Mouse (Mus musculus) right cerebral cortex, postnatal 25 days (tissue): ENCODE results near the gene Il11ra1.
"Not testable (repeated sequence)": the region's sequence is repeated elsewhere in the genome, so short reads cannot be mapped to it uniquely, and the experiment has no call there.

Source experiments
- DNase-seq: peaks from one replicate; pipeline ENCODE4 v3.0.0; 2022

The Il11ra1 gene

GRCm38 (mm10) chr4:41681947-41682346 is 17.8 kb upstream of the Il11ra1 start:
- DNase-seq, result no peak

- DNase-seq, result no peak
Observed at GRCm38 (mm10) chr4:41682789-41683188, 17.0 kb upstream of the Il11ra1 start.

GRCm38 (mm10) chr4:41683303-41683702 is 16.5 kb upstream of the Il11ra1 start:
- DNase-seq, result not testable (repeated sequence)

GRCm38 (mm10) chr4:41684131-41684930 is 15.5 kb upstream of the Il11ra1 start:
- DNase-seq, result not testable (repeated sequence)

- not testable (repeated sequence) for DNase-seq
Observed at GRCm38 (mm10) chr4:41684931-41685453, 14.8 kb upstream of the Il11ra1 start.

GRCm38 (mm10) chr4:41685882-41686492 is 13.8 kb upstream of the Il11ra1 start:
- DNase-seq, result not testable (repeated sequence)

- not testable (repeated sequence) for DNase-seq
Observed at GRCm38 (mm10) chr4:41688562-41688961, 11.2 kb upstream of the Il11ra1 start.

- DNase-seq, result not testable (repeated sequence)
Observed at GRCm38 (mm10) chr4:41690014-41690413, 9.8 kb upstream of the Il11ra1 start.

GRCm38 (mm10) chr4:41693511-41693910 is 6.3 kb upstream of the Il11ra1 start:
- not testable (repeated sequence) for DNase-seq

GRCm38 (mm10) chr4:41695800-41696199 is 4.0 kb upstream of the Il11ra1 start:
- DNase-seq, result not testable (repeated sequence)

GRCm38 (mm10) chr4:41696452-41696851 is 3.3 kb upstream of the Il11ra1 start:
- not testable (repeated sequence) for DNase-seq

GRCm38 (mm10) chr4:41696930-41697841 is 2.6 kb upstream of the Il11ra1 start, which contains the start of gene Cntfr:
Gene Cntfr, minus strand, starts transcription at chr4:41697089.
- DNase-seq, result peak; percentile 70

GRCm38 (mm10) chr4:41698421-41699016 is 1.3 kb upstream of the Il11ra1 start:
- not testable (repeated sequence) for DNase-seq

GRCm38 (mm10) chr4:41700224-41700623 is 435 bp downstream of the Il11ra1 start:
- DNase-seq, result not testable (repeated sequence)

- not testable (repeated sequence) for DNase-seq
Observed at GRCm38 (mm10) chr4:41702226-41702625, 2.4 kb downstream of the Il11ra1 start.

- DNase-seq, result no peak
Observed at GRCm38 (mm10) chr4:41704651-41705050, 4.9 kb downstream of the Il11ra1 start.

- DNase-seq, result no peak
Observed at GRCm38 (mm10) chr4:41705922-41706754, 6.3 kb downstream of the Il11ra1 start.

GRCm38 (mm10) chr4:41707011-41707535 is 7.3 kb downstream of the Il11ra1 start:
- peak; percentile 72 for DNase-seq

GRCm38 (mm10) chr4:41708192-41708745 is 8.5 kb downstream of the Il11ra1 start:
- no peak for DNase-seq

- no peak for DNase-seq
Observed at GRCm38 (mm10) chr4:41710229-41710628, 10.4 kb downstream of the Il11ra1 start.
